Mouse (Mus musculus) left cerebral cortex, postnatal 4 days (tissue): ENCODE data around the gene Col26a1. TPM values are rescaled to one million over a fixed set of nuclear protein-coding genes. Genes with fewer than 3 reads are reported as not detected.

Source experiments
- DNase-seq: peaks from one replicate; pipeline ENCODE4 v3.0.0-alpha.2; 2022
- intact Hi-C: fragments of 180-260 bp; cut with DNase I; formaldehyde crosslinking; loops from one replicate; pipeline ENCODE4 v1.15.1; 2025
- total RNA-seq, 2 experiments: library from RNA; stranded (reverse); gene quantifications; 2 replicates each; pipeline ENCODE4 v1.2.3; 2021

The Col26a1 gene
- total RNA-seq, 2 experiments from 2014 or later, result 28.0 to 28.6 TPM

- intact Hi-C loops, result no loop called here
- DNase-seq, result no peak
These were observed 180.8 kb downstream of the Col26a1 start for GRCm38 (mm10) chr5:136702159-136702725.

GRCm38 (mm10) chr5:136697618-136698017 is 185.4 kb downstream of the Col26a1 start:
- intact Hi-C loops, result no loop called here
- DNase-seq, result no peak

- intact Hi-C loops, result no loop called here
These were observed 186.5 kb downstream of the Col26a1 start for GRCm38 (mm10) chr5:136696516-136696915.

GRCm38 (mm10) chr5:136694976-136695375 is 188.0 kb downstream of the Col26a1 start:
- no peak for DNase-seq
- intact Hi-C loops, result no loop called here

More at GRCm38 (mm10) chr5:136696516-136696915, 186.5 kb downstream of the Col26a1 start:
- no peak for DNase-seq

GRCm38 (mm10) chr5:136693418-136693817 is 189.6 kb downstream of the Col26a1 start:
- DNase-seq, result no peak
- intact Hi-C loops, result no loop called here

GRCm38 (mm10) chr5:136692784-136693183 is 190.2 kb downstream of the Col26a1 start, which contains the start of gene Myl10:
TSS of gene Myl10 (plus strand) at chr5:136693146.
- intact Hi-C loops, result no loop called here
- DNase-seq, result no peak

Other genes with a start within 250 kb of the Col26a1 start
- gene Myl10, start 190.1 kb downstream of the Col26a1 start, total RNA-seq, result not detected
- 10 to 100 TPM; 51.2 to 56.2 TPM for gene Ift22, start 24.9 kb upstream of the Col26a1 start, total RNA-seq
- gene Fis1, start 70.1 kb upstream of the Col26a1 start, total RNA-seq, result 100 to 1,000 TPM; 193 to 195 TPM
- under 1 TPM; 0.46 to 0.54 TPM for gene Cldn15, start 83.4 kb upstream of the Col26a1 start, total RNA-seq
- 10 to 100 TPM; 46.7 to 52.1 TPM for gene Plod3, start 103.8 kb upstream of the Col26a1 start, total RNA-seq
- 10 to 100 TPM; 90.8 to 93.9 TPM for gene Znhit1, start 104.8 kb upstream of the Col26a1 start, total RNA-seq
- gene Vgf, start 143.2 kb upstream of the Col26a1 start, total RNA-seq, result 10 to 100 TPM; 48.5 to 78.9 TPM
- 100 to 1,000 TPM; 193 to 208 TPM for gene Ap1s1, start 162.9 kb upstream of the Col26a1 start, total RNA-seq
- under 1 TPM; 0.60 TPM for gene Serpine1, start 189.1 kb upstream of the Col26a1 start, total RNA-seq
- 1 to 10 TPM; 4.1 to 5.6 TPM for gene Trim56, start 233.0 kb upstream of the Col26a1 start, total RNA-seq